Mouse (Mus musculus) lung, postnatal 36 days (tissue): ENCODE results near the gene Pank4.

Experiments
- DNase-seq: peaks from one replicate; pipeline ENCODE4 v3.0.0; 2022; ENCODE audit warnings: mixed read lengths

Gene Pank4

DNA sequence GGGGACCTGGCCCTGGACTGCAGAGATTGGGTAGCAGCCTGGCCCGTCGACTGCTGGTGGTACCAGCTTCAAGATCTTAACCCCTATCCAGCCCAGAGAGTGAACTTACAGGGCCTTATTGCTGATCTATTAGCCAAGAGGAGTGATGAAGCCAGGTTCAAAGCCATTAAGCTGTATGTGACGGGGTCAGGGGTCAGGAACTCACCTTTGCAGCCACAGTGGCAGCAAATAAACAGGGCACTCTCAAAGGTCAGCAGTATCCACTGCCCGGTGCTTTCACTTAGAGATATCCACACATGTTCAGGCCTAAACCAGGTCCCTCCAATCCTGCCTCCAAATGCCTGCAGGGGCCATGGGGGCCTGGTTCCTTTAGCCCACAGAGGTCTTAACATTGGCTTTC, 51.6 kb downstream of the Pank4 start:
- DNase-seq: no peak

DNA sequence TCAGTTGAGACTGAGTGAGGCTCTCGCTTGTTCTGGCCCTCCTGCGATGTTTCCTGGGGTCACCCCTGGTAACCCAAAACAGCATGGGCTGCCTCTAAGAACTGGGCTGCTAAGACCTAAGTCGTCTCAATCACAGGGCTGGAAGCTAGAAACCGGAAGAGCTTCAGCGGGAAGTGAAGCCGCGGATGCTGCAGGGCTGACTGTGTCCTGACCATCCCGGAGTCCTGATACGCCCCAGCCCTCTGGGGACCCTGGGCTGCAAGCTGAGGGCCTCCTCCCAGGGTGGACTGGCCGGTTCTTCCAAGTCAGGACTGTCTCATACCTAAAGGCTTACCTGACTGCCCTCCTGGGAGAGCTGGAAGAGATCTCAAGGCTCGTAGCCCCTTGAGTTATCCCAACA, 52.9 kb downstream of the Pank4 start:
- no peak for DNase-seq

DNA sequence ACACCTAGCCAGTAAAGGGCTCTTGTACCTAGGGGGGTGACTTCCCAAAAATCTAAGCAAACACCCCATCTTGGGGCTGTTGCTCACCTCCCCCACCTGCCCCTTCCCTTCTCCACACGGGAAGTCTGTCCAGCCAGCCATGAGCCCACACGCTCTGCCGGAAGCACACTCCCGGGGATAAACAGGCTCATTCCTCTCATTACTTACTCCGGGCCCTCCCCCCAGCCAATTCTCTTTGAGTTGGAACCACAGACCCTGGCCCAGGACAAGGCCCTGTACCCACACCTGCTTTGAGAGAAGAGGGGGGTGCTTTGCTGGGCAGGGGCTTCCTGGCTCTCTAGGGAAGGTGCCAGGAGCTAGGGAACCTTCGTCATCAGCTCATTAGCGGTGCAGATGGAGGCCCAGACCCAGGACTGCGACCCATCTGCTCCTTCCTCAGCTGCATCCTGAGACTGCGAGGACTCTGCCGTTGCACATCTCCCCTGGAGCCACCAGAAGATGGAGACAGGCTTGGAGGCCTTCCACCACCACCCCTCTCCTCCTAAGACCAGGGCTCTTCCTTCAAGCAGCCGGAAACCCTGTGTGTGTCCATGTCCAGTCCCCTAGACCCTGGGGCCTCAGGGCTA, 53.4 kb downstream of the Pank4 start:
- no peak for DNase-seq

DNA sequence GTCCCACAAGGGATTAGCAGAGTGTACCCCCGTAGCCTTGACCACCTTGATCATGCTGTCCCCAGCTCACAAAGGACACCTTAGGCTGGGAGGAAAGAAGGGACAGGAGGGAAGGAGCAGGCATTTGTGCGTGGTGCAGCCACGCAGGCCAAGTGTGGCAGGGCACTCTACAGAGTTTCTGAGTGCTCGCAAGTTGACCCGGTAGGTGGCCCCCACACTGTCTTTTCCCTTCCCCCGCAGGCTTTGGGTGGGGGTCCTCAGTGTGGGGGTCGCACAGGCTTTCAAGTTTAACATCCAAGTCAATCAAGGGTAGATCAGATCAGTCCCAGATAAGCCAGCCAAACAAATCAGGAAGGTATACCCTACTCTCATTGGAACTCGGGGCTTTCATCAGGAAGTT, 54.1 kb downstream of the Pank4 start:
- DNase-seq: no peak

DNA sequence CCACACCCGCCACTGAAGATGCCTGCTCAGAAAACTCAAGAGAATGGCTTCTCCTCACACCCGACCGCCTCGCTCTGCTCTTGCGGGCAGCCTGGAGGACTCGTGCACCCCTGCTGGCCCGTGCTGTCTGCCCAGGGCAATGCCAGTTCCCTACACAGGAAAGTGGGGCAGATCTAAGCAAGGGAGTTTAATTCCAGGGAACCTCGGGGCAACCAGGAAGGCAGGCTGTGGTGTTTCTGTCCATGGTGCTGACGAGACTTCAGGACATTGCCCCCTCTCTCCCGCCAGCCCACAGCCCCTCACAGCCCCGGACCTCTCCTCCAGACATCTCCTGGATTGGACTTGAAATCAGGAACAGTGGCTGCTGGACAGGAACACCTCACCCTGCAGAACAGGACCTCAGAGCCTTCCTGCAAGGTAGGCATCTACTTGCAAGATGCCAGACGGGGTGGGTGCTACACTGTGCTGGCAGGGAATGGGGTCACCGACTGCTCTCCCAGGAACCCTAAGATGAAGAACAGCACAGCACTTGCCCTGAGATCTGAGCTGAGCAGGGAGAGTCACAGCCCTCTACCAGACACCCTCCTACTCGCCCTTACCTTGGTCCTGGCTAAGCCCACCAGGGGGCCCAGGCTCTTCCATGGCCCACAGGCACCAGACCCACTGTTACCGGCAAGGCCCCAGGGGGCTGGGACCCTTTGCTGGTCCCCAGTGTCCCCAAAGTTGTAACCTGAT, 54.8 kb downstream of the Pank4 start:
- DNase-seq: peak; percentile 30

DNA sequence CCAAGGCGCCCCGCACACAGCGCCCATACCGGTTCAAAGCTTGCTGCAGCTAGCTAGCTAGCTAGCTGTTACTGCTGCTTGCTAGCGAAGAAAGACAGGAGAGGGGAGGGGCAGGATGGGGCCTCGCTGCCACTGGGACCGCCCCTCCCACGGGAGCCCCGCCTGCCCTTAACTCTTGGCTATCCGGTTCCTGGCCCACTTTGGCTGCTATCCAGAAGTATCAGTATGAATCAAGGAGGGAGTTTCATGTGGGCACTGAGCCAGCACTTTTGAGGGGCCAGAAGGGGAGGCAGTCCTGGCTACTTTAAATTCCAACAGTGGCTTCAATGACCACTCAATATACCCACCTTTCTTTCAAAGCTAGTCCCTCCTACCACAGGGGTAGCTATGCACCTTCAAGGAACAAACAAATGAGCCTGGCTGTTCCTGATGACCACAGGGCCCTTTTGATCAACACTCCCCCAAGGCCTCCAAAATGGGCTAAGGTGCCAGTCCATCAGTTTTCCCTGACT, 55.5 kb downstream of the Pank4 start:
- DNase-seq: peak; percentile 66

DNA sequence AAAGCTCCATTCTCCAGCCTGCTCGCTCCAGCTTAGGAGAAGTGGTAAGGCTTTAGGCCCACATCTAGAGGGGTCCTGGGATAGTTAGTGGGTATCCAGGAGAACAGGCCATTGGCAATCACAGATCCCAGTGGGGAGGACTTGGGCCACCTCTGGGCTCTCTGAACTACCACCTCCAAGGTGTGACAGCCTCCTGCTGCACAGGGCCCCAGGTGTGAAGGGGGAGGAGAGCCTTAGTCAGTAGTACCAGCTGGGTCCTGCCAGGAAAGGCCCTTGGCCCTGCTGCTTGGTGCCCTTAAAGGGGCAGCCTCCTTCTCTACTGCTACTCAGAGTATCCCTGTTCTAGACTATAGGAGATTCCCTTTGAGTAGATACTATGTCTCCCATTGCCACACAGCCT, 56.2 kb downstream of the Pank4 start:
- no peak for DNase-seq

DNA sequence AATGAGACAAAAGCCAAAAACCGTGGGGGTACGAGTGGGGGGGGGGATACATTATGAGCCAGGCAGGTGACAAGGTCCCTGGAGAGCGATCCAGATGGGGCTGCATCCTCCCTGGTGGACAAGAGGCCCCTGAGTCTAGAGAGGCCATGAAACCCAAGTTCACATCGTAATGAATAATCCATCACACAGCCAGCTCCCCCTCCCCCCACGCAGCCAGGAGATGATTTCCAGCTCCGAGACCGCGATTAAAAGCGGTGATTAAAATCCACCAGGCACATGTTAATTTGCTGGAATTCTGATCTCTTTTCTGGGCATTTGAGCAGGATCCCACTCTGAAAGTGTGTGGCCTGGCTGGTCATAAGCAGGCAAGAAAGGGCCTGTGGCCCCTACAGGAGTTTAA, 56.9 kb downstream of the Pank4 start:
- no peak for DNase-seq

DNA sequence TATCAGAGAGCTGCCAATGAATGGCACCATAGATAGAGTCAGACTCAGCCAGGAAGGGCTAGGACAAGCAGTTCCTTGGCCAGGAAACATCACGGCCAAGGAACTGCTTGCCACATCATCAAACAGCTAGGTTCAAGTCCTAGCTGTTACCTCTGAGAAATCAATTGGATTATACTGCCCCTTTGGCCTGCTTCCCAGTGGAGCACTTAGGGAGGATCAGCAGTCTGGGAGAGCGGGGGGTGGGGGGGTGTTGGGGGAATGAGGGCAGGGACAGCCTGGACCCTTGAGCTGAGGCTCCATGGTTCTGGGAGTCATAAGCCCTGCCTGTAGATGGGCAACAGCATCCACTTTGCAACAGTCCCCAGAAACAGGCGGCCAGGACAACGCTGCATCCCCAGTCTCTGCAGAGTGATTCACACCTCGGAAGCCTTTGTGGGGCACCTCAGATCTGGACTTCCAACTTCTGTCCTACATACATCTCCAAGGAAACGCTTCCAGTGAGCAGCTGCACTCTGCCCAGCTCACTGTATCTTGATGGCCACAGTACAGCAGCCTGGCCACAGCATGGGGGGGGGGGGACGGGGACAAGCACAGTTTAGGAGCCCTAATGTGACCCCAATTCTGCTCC, 58.4 kb downstream of the Pank4 start:
- DNase-seq: no peak

DNA sequence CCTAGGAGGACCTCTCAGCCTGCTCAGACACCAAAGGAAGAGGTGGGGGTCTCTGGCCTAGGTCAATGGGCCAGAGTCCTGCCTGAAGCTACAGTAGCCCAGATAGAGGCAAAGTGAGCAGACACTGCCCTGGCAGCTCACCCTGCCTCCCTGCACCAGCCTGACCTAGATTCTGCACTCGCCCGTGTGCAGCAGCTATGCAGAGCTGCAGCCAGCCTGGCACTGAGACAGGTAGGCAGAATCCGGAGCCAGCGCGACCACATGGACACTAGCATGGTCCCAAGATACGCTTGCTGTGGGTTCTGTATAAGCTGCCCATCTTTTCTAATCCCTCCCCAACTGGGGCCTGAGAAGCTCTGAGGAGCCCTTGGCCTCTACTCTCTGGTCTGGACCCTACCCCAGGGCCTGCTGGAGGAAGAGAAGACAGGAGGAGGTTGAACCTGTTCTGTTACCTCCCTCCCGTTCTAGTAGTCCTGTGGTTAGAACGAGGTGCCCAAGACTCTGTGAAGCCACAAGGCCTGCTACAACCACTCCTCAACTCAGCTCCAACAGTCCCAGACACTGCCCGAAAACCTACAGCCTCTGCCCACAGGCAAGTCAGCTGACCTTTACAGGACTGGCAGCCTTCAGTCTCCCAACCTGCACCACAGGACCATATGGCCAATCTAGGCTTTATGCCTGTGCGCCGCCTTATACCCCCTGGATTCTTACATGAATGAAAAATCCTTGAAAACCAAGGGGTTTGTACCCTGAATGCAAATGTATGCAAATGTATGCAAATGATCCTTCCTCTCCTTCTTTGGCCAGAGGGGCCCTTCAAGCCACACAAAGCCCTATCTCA, 60.5 kb downstream of the Pank4 start:
- DNase-seq: no peak
